Mouse (Mus musculus) lung, postnatal 0 days (tissue): ENCODE measurements around the gene Hmgb1. TPM values are rescaled to one million over a fixed set of nuclear protein-coding genes. Genes with fewer than 3 reads are reported as not detected.

Experiments used
- ATAC-seq: fragments of 200-750 bp; cut with Nextera tagmentation; 2 replicates; pipeline ENCODE4 v1.8.0; 2017; ENCODE audit warnings: moderate library complexity
- DNase-seq: peaks from one replicate; pipeline ENCODE4 v3.0.0-alpha.2; 2016; ENCODE audit warnings: low spot score
- H3K27ac ChIP-seq: fragments of 300-500 bp; sonication (generic); 2 replicates; pipeline ENCODE4 v1.5.1; 2014; ENCODE audit warnings: antibody characterized with exemption, mild to moderate bottlenecking, low read length, mixed read lengths
- H3K27me3 ChIP-seq: fragments of 300-500 bp; sonication (generic); replicated peaks from 2 replicates; pipeline ENCODE4 v1.6.1; 2014; ENCODE audit warnings: low read length, mixed read lengths; ENCODE audit not compliant: insufficient read depth
- H3K36me3 ChIP-seq: fragments of 300-500 bp; sonication (generic); 2 replicates; pipeline ENCODE4 v1.6.1; 2014; ENCODE audit warnings: low read length, mixed read lengths; ENCODE audit not compliant: insufficient read depth
- H3K4me1 ChIP-seq: fragments of 300-500 bp; sonication (generic); 2 replicates; pipeline ENCODE4 v1.6.1; 2014; ENCODE audit warnings: antibody characterized with exemption, low read depth, low read length, mixed read lengths; ENCODE audit not compliant: insufficient read depth
- H3K4me2 ChIP-seq: fragments of 300-500 bp; sonication (generic); replicated peaks from 2 replicates; pipeline ENCODE4 v1.6.1; 2014; ENCODE audit warnings: low read depth, mild to moderate bottlenecking, low read length, moderate library complexity, mixed read lengths
- H3K4me3 ChIP-seq: fragments of 300-500 bp; sonication (generic); 2 replicates; pipeline ENCODE4 v1.5.1; 2014; ENCODE audit warnings: low read depth, low read length
- H3K9ac ChIP-seq: fragments of 300-500 bp; sonication (generic); replicated peaks from 2 replicates; pipeline ENCODE4 v1.6.1; 2014; ENCODE audit warnings: low read depth, mild to moderate bottlenecking
- H3K9me3 ChIP-seq: fragments of 300-500 bp; sonication (generic); 2 replicates; pipeline ENCODE4 v1.6.1; 2016; ENCODE audit warnings: low read length, mixed read lengths
- CTCF ChIP-seq: IDR thresholded peaks from 2 replicates; pipeline ENCODE4 v1.5.1; 2016; ENCODE audit warnings: antibody characterized with exemption, mild to moderate bottlenecking
- EP300 ChIP-seq: IDR thresholded peaks from 2 replicates; pipeline ENCODE4 v1.6.1; 2016; ENCODE audit warnings: antibody characterized with exemption, mild to moderate bottlenecking, control low read depth
- whole genome bisulfite sequencing: fragments of 180-500 bp; shearing (Covaris S2); extraction: QIAGEN DNeasy Blood & Tissue Kit; methylation state at CpG from one replicate; pipeline ENCODE4 v1.1.7; 2014; 5-methylcytosine and 5-hydroxymethylcytosine counted together
- polyA plus RNA-seq: library from polyadenylated mRNA; unstranded; fragments of >200 nt; fragmentation: Nextera tagmentation; extraction: Ambion mirVana; gene quantifications from 2 replicates; pipeline ENCODE4 v1.2.1, GENCODE M21; 2015

Gene Hmgb1
- polyA plus RNA-seq, 1 experiment from 2014 or later = 616 TPM

- TF ChIP-seq CTCF (no peak), EP300 (no peak)
Measured at GRCm38 (mm10) chr5:149119341-149119881, 64.9 kb downstream of the Hmgb1 start.

GRCm38 (mm10) chr5:149117815-149118547 is 66.3 kb downstream of the Hmgb1 start:
- ATAC-seq = no peak
- no peak overlapping the region for H3K9ac ChIP-seq
- no peak for DNase-seq
- H3K4me2 ChIP-seq = no peak overlapping the region
- no peak overlapping the region for H3K27ac ChIP-seq
- no peak overlapping the region for H3K4me3 ChIP-seq
- TF ChIP-seq CTCF (no peak), EP300 (no peak)
- no peaks in the 10 kb centered on the region for H3K4me1 ChIP-seq
- 46% methylated on average over 7 of the region's 7 CpGs for WGBS
- H3K9me3 ChIP-seq = no peaks in the 10 kb centered on the region
- no peaks in the 10 kb centered on the region for H3K36me3 ChIP-seq
- H3K27me3 ChIP-seq = no peaks in the 10 kb centered on the region

More at GRCm38 (mm10) chr5:149119341-149119881, 64.9 kb downstream of the Hmgb1 start:
- DNase-seq (no peak), ATAC-seq (no peak)
- H3K4me1 ChIP-seq = no peaks in the 10 kb centered on the region
- no peak overlapping the region for H3K4me3 ChIP-seq
- H3K9me3 ChIP-seq = no peaks in the 10 kb centered on the region
- H3K27me3 ChIP-seq = no peaks in the 10 kb centered on the region
- no peak overlapping the region for H3K4me2 ChIP-seq
- WGBS = 68% methylated on average over 16 of the region's 16 CpGs
- H3K36me3 ChIP-seq = no peaks in the 10 kb centered on the region
- no peak overlapping the region for H3K9ac ChIP-seq
- H3K27ac ChIP-seq = no peak overlapping the region

DNA sequence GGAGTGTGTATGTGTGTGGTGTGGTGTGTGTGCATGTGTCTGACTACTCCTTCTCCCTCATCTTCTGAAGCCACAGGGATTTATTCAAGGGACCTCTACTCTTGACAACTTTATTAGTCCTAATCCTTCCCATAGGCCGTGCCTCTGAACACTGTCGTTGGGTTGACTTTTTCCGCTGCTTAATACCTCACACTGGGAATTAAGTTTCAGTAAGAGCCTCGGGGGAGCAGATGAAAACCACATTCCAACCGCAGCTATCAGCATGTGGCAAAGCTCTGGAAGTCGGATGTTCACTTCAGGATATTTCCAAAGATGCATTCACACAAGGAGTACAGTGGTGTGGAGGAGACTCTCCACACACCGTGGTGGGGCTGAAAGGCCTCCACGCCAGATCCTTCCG is 69.7 kb downstream of the Hmgb1 start:
- TF ChIP-seq CTCF (no peak), EP300 (no peak)
- Histone ChIP-seq H3K9me3 (no peaks in the 10 kb centered on the region), H3K36me3 (no peaks in the 10 kb centered on the region), H3K9ac (no peak overlapping the region), H3K27ac (no peak overlapping the region), H3K27me3 (no peaks in the 10 kb centered on the region), H3K4me3 (no peak overlapping the region), H3K4me2 (no peak overlapping the region), H3K4me1 (no peaks in the 10 kb centered on the region)
- DNase-seq (no peak), ATAC-seq (no peak)
- 79% methylated on average over 9 of the region's 9 CpGs for WGBS

DNA sequence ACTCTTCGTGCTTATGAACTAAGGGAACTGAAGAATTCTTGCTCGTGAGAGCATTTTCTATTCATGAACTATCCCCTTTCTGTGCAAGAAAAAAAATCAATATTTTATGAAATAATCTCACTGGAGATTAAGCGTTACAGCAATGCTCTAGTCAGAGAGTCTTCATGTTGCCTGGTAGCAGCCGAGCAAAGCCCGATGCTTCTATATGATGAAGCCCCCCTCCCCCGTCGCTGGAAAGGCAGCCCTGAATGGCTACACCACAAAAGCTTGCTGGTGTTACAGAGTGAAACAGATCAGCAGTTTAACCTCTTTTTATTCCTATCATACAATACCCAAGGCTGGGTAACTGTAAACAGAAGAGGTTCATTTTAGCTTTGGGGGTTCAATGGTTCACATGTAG is 70.3 kb downstream of the Hmgb1 start:
- Histone ChIP-seq H3K9me3 (no peaks in the 10 kb centered on the region), H3K36me3 (no peaks in the 10 kb centered on the region), H3K27ac (no peak overlapping the region), H3K9ac (no peak overlapping the region), H3K27me3 (no peaks in the 10 kb centered on the region), H3K4me2 (no peak overlapping the region), H3K4me3 (no peak overlapping the region), H3K4me1 (no peaks in the 10 kb centered on the region)
- DNase-seq (no peak), ATAC-seq (no peak)
- TF ChIP-seq CTCF (no peak), EP300 (no peak)
- WGBS = 76% methylated on average over 7 of the region's 7 CpGs

GRCm38 (mm10) chr5:149113439-149113838 is 70.8 kb downstream of the Hmgb1 start:
- H3K9ac ChIP-seq = no peak overlapping the region
- H3K4me3 ChIP-seq = no peak overlapping the region
- DNase-seq (no peak), ATAC-seq (no peak)
- no peaks in the 10 kb centered on the region for H3K4me1 ChIP-seq
- no peaks in the 10 kb centered on the region for H3K27me3 ChIP-seq
- 70% methylated on average over 7 of the region's 7 CpGs for WGBS
- no peak overlapping the region for H3K27ac ChIP-seq
- H3K36me3 ChIP-seq = no peaks in the 10 kb centered on the region
- H3K9me3 ChIP-seq = no peaks in the 10 kb centered on the region
- H3K4me2 ChIP-seq = no peak overlapping the region
- TF ChIP-seq CTCF (no peak), EP300 (no peak)

- Histone ChIP-seq H3K36me3 (no peaks in the 10 kb centered on the region), H3K4me1 (no peaks in the 10 kb centered on the region), H3K4me3 (no peak overlapping the region), H3K27me3 (no peaks in the 10 kb centered on the region), H3K27ac (no peak overlapping the region), H3K9me3 (no peaks in the 10 kb centered on the region), H3K9ac (no peak overlapping the region), H3K4me2 (no peak overlapping the region)
- 73% methylated on average over 5 of the region's 5 CpGs for WGBS
- ATAC-seq (no peak), DNase-seq (no peak)
- TF ChIP-seq EP300 = no peak
- no peak for TF ChIP-seq CTCF
Measured at GRCm38 (mm10) chr5:149112559-149112958, 71.7 kb downstream of the Hmgb1 start.
